Comparison of ENCODE assay signal across 21 mouse cellular contexts in genomic region chr15:18517701-18518100, GRCm38 (mm10).
DNase-seq lines count a peak whose midpoint lies in the region; ATAC-seq and TF ChIP-seq lines count a peak whose summit lies in the region.
"Had no signal": no experiment of that assay in that cellular context is flagged by ENCODE, and none has a peak within 500 bp of the region (broad histone marks: within the 10 kb centered on the region; RNA-seq: fewer than 3 reads in every experiment).

No protein-coding gene starts in this region.

- H3K9me3 ChIP-seq in MEL (replicated peaks; ENCODE audit: insufficient read depth, low read length), result no peaks in the 10 kb centered on the region
- H3K9me3 ChIP-seq in intestine, postnatal 0 days (ENCODE audit: control insufficient read depth), result no peaks in the 10 kb centered on the region
- H3K9me3 ChIP-seq: G1E had no signal

- TF ChIP-seq CTCF in MEL (IDR thresholded peaks at IDR 0.05 in 2 of 3, conservative IDR thresholded peaks at IDR 0.05 in 1 of 3; ENCODE audit: control insufficient read depth in 1 of 3, insufficient read depth in 1 of 3, low read depth in 2 of 3, low read length in 3 of 3, poor library complexity in 1 of 3, severe bottlenecking in 1 of 3), result no peak
- TF ChIP-seq CTCF in intestine, postnatal 0 days (IDR thresholded peaks at IDR 0.05; ENCODE audit: low read depth), result no peak

- no peak for TF ChIP-seq POLR2A in MEL (IDR thresholded peaks at IDR 0.05; ENCODE audit: control insufficient read depth in 1 of 2, insufficient read depth in 1 of 2, low read depth in 1 of 2, low read length in 2 of 2, poor library complexity in 1 of 2)

- H3K4me2 ChIP-seq in intestine, postnatal 0 days (replicated peaks; ENCODE audit: low read depth), result no peak overlapping the region

- ATAC-seq in intestine, postnatal 0 days, result no peak
- ATAC-seq: activated CD4-positive, CD25-positive, alpha-beta regulatory T cell, adult 4 months; CD4-positive, CD25-positive, alpha-beta regulatory T cell, adult 4 months; Patski had no signal

- H3K4me1 ChIP-seq in MEL (ENCODE audit: control insufficient read depth in 1 of 2, insufficient read depth in 2 of 2, low read length in 2 of 2), result no peaks in the 10 kb centered on the region
- no peaks in the 10 kb centered on the region for H3K4me1 ChIP-seq in intestine, postnatal 0 days (replicated peaks; ENCODE audit: control insufficient read depth, insufficient read depth, low read length)

- peaks cover 0 to 3% of the 10 kb centered on the region in 2 experiments; a peak in 2 of 4 replicates for H3K36me3 ChIP-seq in MEL (ENCODE audit: control insufficient read depth in 1 of 2, insufficient read depth in 2 of 2, low read length in 2 of 2)
- H3K36me3 ChIP-seq in intestine, postnatal 0 days (ENCODE audit: control insufficient read depth, insufficient read depth), result no peaks in the 10 kb centered on the region
- H3K36me3 ChIP-seq: G1E had no signal

- no peak overlapping the region for H3K27ac ChIP-seq in MEL (ENCODE audit: control insufficient read depth, low read depth, low read length)
- no peak overlapping the region for H3K27ac ChIP-seq in intestine, postnatal 0 days (ENCODE audit: low read depth, low read length)

- H3K4me3 ChIP-seq in MEL (ENCODE audit: control insufficient read depth in 1 of 2, insufficient read depth in 1 of 2, low read depth in 2 of 2, low read length in 2 of 2), result no peak overlapping the region
- no peak overlapping the region for H3K4me3 ChIP-seq in intestine, postnatal 0 days (ENCODE audit: low read depth, low read length)

- 30% methylated on average over 2 of the region's 2 CpGs for WGBS in intestine, postnatal 0 days

- no peaks in the 10 kb centered on the region for H3K27me3 ChIP-seq in MEL (ENCODE audit: control insufficient read depth in 1 of 2, insufficient read depth in 2 of 2, low read length in 2 of 2)
- H3K27me3 ChIP-seq in intestine, postnatal 0 days (replicated peaks; ENCODE audit: control insufficient read depth, insufficient read depth, low read length), result no peaks in the 10 kb centered on the region
- H3K27me3 ChIP-seq: CH12.LX, Patski had no signal

- DNase-seq in 416B (ENCODE audit: low read depth) (peak; percentile 38), MEL (ENCODE audit: low read depth, low spot score) (peak; percentile 18)
- DNase-seq in neural tube, embryonic 10.5 days (ENCODE audit: extremely low spot score, low spot score), result no peak
- DNase-seq: adrenal gland, adult 2 months; adrenal gland, adult 8-10 months; adrenal gland, postnatal 10 days; adrenal gland, postnatal 14 days; adrenal gland, postnatal 25 days; adrenal gland, postnatal 36 days; B cell, adult 2 months; cerebellum, adult 11 months; cerebellum, adult 11-12 months; cerebellum, adult 18-20 months; cerebellum, adult 2 months; cerebellum, adult 8-10 months had no signal

- no peaks in the 10 kb centered on the region for H3K79me2 ChIP-seq in MEL (ENCODE audit: control insufficient read depth, insufficient read depth, low read length, poor library complexity)

- TF ChIP-seq RAD21 in MEL (IDR thresholded peaks at IDR 0.05; ENCODE audit: low read depth, low read length), result no peak

- TF ChIP-seq EP300 in MEL (IDR thresholded peaks at IDR 0.05; ENCODE audit: low read depth in 1 of 2, low read length in 2 of 2), result peak in 1 of 2 experiments; percentile 56; a peak in 1 of 4 replicates

- no peak overlapping the region for H3K9ac ChIP-seq in MEL (ENCODE audit: control insufficient read depth, low read depth, low read length, poor library complexity, severe bottlenecking)
- no peak overlapping the region for H3K9ac ChIP-seq in intestine, postnatal 0 days (ENCODE audit: low read depth, low read length)

TF ChIP-seq in MEL, 35 proteins besides CTCF, POLR2A, EP300 and RAD21:
- TF ChIP-seq E2F4 (IDR thresholded peaks at IDR 0.05; ENCODE audit: borderline replicate concordance, low read depth, low read length) (no peak), GATA1 (IDR thresholded peaks at IDR 0.05; ENCODE audit: low read depth, low read length) (peak; percentile 66), ELF1 (IDR thresholded peaks at IDR 0.05; ENCODE audit: low read depth, low read length) (no peak), MAX (IDR thresholded peaks at IDR 0.05; ENCODE audit: low read length) (no peak), CHD1 (IDR thresholded peaks at IDR 0.05; ENCODE audit: low read depth, low read length) (no peak), SMC3 (IDR thresholded peaks at IDR 0.05; ENCODE audit: low read depth, low read length) (no peak), USF1 (IDR thresholded peaks at IDR 0.05; ENCODE audit: low read depth, low read length) (no peak)
